Mouse (Mus musculus) spleen, adult 2 months (tissue): ENCODE results near the gene Pax5. TPM values are rescaled to one million over a fixed set of nuclear protein-coding genes. Genes with fewer than 3 reads are reported as not detected.

ENCODE experiments used
- DNase-seq, 2 experiments: peaks; one replicate each; pipeline versions ENCODE4 v3.0.0 to v3.0.0-alpha.2; 2012 to 2021; ENCODE audit warnings: low spot score in 2 of 2, low read depth in 1 of 2
- H3K27ac ChIP-seq: fragments of 200-500 bp; 2 replicates; pipeline ENCODE4 v1.5.1; 2012; ENCODE audit warnings: low read length, inconsistent platforms; ENCODE audit not compliant: insufficient read depth
- H3K27me3 ChIP-seq: fragments of 200-500 bp; 2 replicates; pipeline ENCODE4 v1.6.1; 2012; ENCODE audit warnings: mild to moderate bottlenecking, moderate library complexity, low read length, inconsistent platforms; ENCODE audit not compliant: control insufficient read depth, insufficient read depth
- H3K36me3 ChIP-seq: fragments of 200-500 bp; 2 replicates; pipeline ENCODE4 v1.6.1; 2012; ENCODE audit warnings: mild to moderate bottlenecking, low read length, inconsistent platforms; ENCODE audit not compliant: control insufficient read depth, insufficient read depth
- H3K4me1 ChIP-seq: fragments of 200-500 bp; 2 replicates; pipeline ENCODE4 v1.6.1; 2011; ENCODE audit warnings: inconsistent platforms; ENCODE audit not compliant: control insufficient read depth, insufficient read depth, insufficient read length
- H3K4me3 ChIP-seq: fragments of 200-500 bp; 2 replicates; pipeline ENCODE4 v1.5.1; 2011; ENCODE audit warnings: mild to moderate bottlenecking, inconsistent platforms; ENCODE audit not compliant: insufficient read depth, insufficient read length; ENCODE audit errors: extremely low read depth
- CTCF ChIP-seq: fragments of 200-500 bp; IDR thresholded peaks from 2 replicates; pipeline ENCODE4 v1.5.1; 2011; ENCODE audit warnings: mild to moderate bottlenecking, inconsistent platforms; ENCODE audit not compliant: insufficient read depth, insufficient read length, insufficient replicate concordance; ENCODE audit errors: extremely low read depth
- POLR2A ChIP-seq: fragments of 200-500 bp; IDR thresholded peaks from 2 replicates; pipeline ENCODE4 v1.6.1; 2011; ENCODE audit warnings: low read depth, low read length, inconsistent platforms
- WGBS: fragments of 180-500 bp; shearing (Covaris S2); methylation state at CpG from one replicate; pipeline ENCODE4 v1.1.7; 2018; 5-methylcytosine and 5-hydroxymethylcytosine counted together
- polyA plus RNA-seq: library from polyadenylated mRNA; depleted of rRNA; stranded (reverse); fragments of >200 nt; gene quantifications from 2 replicates; pipeline ENCODE4 v1.2.3, GENCODE M21; 2012

The Pax5 gene
- polyA plus RNA-seq, 1 experiment, result 131 TPM

GRCm38 (mm10) chr4:44702011-44702527 lies 8.2 kb downstream of the Pax5 start:
- Histone ChIP-seq H3K27ac (peak overlapping the region; percentile 80), H3K27me3 (peaks cover 3% of the 10 kb centered on the region; the same call in 1 of the 2 replicates), H3K4me3 (peak overlapping the region; percentile 56), H3K36me3 (peaks cover 25% of the 10 kb centered on the region), H3K4me1 (peaks cover 20% of the 10 kb centered on the region)
- TF ChIP-seq POLR2A, result no peak
- no peak for TF ChIP-seq CTCF
- 4% methylated on average over 25 of the region's 25 CpGs for WGBS
- DNase-seq, result no peak

GRCm38 (mm10) chr4:44701513-44701912 lies 8.8 kb downstream of the Pax5 start:
- DNase-seq, result no peak
- H3K36me3 ChIP-seq, result peaks cover 25% of the 10 kb centered on the region
- H3K4me1 ChIP-seq, result peaks cover 20% of the 10 kb centered on the region
- peaks cover 3% of the 10 kb centered on the region; the same call in 1 of the 2 replicates for H3K27me3 ChIP-seq
- peak overlapping the region; percentile 56 for H3K4me3 ChIP-seq
- TF ChIP-seq POLR2A (no peak), CTCF (no peak)
- WGBS, result 4% methylated on average over 9 of the region's 9 CpGs
- peak overlapping the region; percentile 80 for H3K27ac ChIP-seq

GRCm38 (mm10) chr4:44696676-44697075 lies 13.6 kb downstream of the Pax5 start:
- Histone ChIP-seq H3K27ac (no peak overlapping the region), H3K4me1 (peaks cover 16% of the 10 kb centered on the region; the same call in 1 of the 2 replicates), H3K27me3 (no peaks in the 10 kb centered on the region), H3K4me3 (no peak overlapping the region), H3K36me3 (peaks cover 18% of the 10 kb centered on the region)
- TF ChIP-seq CTCF (no peak), POLR2A (no peak)
- no peak for DNase-seq

- H3K36me3 ChIP-seq, result peaks cover 24% of the 10 kb centered on the region
- no peak for TF ChIP-seq CTCF
- TF ChIP-seq POLR2A, result no peak
- 66% methylated on average over 15 of the region's 15 CpGs for WGBS
Observed at GRCm38 (mm10) chr4:44694369-44694768, 15.9 kb downstream of the Pax5 start.

GRCm38 (mm10) chr4:44685582-44685981 lies 24.7 kb downstream of the Pax5 start:
- DNase-seq, result no peak

More at GRCm38 (mm10) chr4:44694369-44694768, 15.9 kb downstream of the Pax5 start:
- no peak overlapping the region for H3K4me3 ChIP-seq
- no peak overlapping the region for H3K27ac ChIP-seq
- H3K4me1 ChIP-seq, result peaks cover 2% of the 10 kb centered on the region; the same call in 1 of the 2 replicates
- no peaks in the 10 kb centered on the region for H3K27me3 ChIP-seq
- no peak for DNase-seq

GRCm38 (mm10) chr4:44680242-44680897 lies 29.9 kb downstream of the Pax5 start:
- Histone ChIP-seq H3K4me1 (peaks cover 24% of the 10 kb centered on the region; the same call in 1 of the 2 replicates), H3K4me3 (no peak overlapping the region), H3K27ac (peak overlapping the region; percentile 96), H3K36me3 (peaks cover 28% of the 10 kb centered on the region), H3K27me3 (no peaks in the 10 kb centered on the region)
- DNase-seq, result peak in 1 of 2 experiments; percentile 67
- TF ChIP-seq POLR2A (peak; percentile 26; the same call in 1 of the 2 replicates), CTCF (no peak)
- 20% methylated on average over 6 of the region's 6 CpGs for WGBS

More at GRCm38 (mm10) chr4:44685582-44685981, 24.7 kb downstream of the Pax5 start:
- peak overlapping the region; percentile 39; the same call in 1 of the 2 replicates for H3K27ac ChIP-seq
- WGBS, result 35% methylated on average over 6 of the region's 6 CpGs
- H3K4me1 ChIP-seq, result peaks cover 6% of the 10 kb centered on the region; the same call in 1 of the 2 replicates
- H3K27me3 ChIP-seq, result no peaks in the 10 kb centered on the region
- H3K36me3 ChIP-seq, result peaks cover 29% of the 10 kb centered on the region
- H3K4me3 ChIP-seq, result no peak overlapping the region
- no peak for TF ChIP-seq POLR2A
- no peak for TF ChIP-seq CTCF

- Histone ChIP-seq H3K4me1 (peaks cover 37% of the 10 kb centered on the region; the same call in 1 of the 2 replicates), H3K27me3 (no peaks in the 10 kb centered on the region), H3K4me3 (no peak overlapping the region), H3K27ac (peak overlapping the region; percentile 96), H3K36me3 (peaks cover 32% of the 10 kb centered on the region)
- no peak for TF ChIP-seq CTCF
- TF ChIP-seq POLR2A, result no peak
- DNase-seq, result no peak
- 30% methylated on average over 5 of the region's 5 CpGs for WGBS
Observed at GRCm38 (mm10) chr4:44678641-44679040, 31.6 kb downstream of the Pax5 start.
